ENCODE assay signal across 23 mouse cellular contexts in the genomic region with DNA sequence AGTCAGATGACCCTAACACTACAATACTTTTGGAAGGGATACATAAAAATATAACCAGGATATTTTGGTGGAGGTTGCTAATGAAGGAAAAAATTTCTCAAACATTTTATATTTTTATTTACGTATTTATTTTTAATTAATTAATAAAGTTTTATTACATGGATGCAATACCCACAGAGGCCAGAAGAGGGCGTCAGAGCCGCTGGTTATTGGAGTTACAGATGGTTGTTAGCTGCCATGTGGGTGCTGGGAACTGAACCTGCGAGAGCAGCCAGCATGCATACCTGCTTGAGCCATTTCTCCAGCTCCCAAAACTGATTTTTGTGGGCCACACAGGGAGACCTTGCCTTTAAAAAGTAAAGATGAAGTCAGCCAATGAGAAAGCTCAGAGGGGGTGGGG.
DNase-seq lines count a peak whose midpoint lies in the region; ATAC-seq and TF ChIP-seq lines count a peak whose summit lies in the region.
"Had no signal": no experiment of that assay in that cellular context is flagged by ENCODE, and none has a peak within 500 bp of the region (broad histone marks: within the 10 kb centered on the region; RNA-seq: fewer than 3 reads in every experiment).

No protein-coding gene starts in this region.

- no peak overlapping the region for H3K27ac ChIP-seq in gastrocnemius, adult 2 months
- no peak overlapping the region for H3K27ac ChIP-seq in left cerebral cortex, adult 2 months
- peak overlapping the region; percentile 86 for H3K27ac ChIP-seq in lung, postnatal 0 days (ENCODE audit: low read length)
- H3K27ac ChIP-seq in stomach, postnatal 0 days (replicated peaks), result no peak overlapping the region
- H3K27ac ChIP-seq: embryonic facial prominence, embryonic 15.5 days; heart, embryonic 13.5 days; hindbrain, embryonic 13.5 days; limb, embryonic 12.5 days; midbrain, embryonic 15.5 days; neural tube, embryonic 15.5 days; stomach, embryonic 15.5 days had no signal

- intact Hi-C loops in gastrocnemius, adult 2 months (cut with DNase I), result no loop called here
- intact Hi-C loops in gastrocnemius, postnatal 14 days (cut with DNase I; ENCODE audit: low total_unique reads), result no loop called here
- intact Hi-C loops in left cerebral cortex, adult 2 months (cut with DNase I), result no loop called here

- H3K27me3 ChIP-seq in lung, postnatal 0 days (replicated peaks; ENCODE audit: insufficient read depth, low read length), result no peaks in the 10 kb centered on the region
- H3K27me3 ChIP-seq in stomach, postnatal 0 days (ENCODE audit: control insufficient read depth, insufficient read depth, low read length), result no peaks in the 10 kb centered on the region
- H3K27me3 ChIP-seq: embryonic facial prominence, embryonic 15.5 days; heart, embryonic 13.5 days; hindbrain, embryonic 13.5 days; limb, embryonic 12.5 days; midbrain, embryonic 15.5 days; neural tube, embryonic 15.5 days; stomach, embryonic 15.5 days had no signal

- H3K4me3 ChIP-seq in gastrocnemius, adult 2 months, result no peak overlapping the region
- H3K4me3 ChIP-seq in left cerebral cortex, adult 2 months, result no peak overlapping the region
- H3K4me3 ChIP-seq in lung, postnatal 0 days (ENCODE audit: low read depth, low read length), result no peak overlapping the region
- no peak overlapping the region for H3K4me3 ChIP-seq in stomach, postnatal 0 days (ENCODE audit: low read depth, low read length)
- H3K4me3 ChIP-seq: embryonic facial prominence, embryonic 15.5 days; heart, embryonic 13.5 days; hindbrain, embryonic 13.5 days; limb, embryonic 12.5 days; megakaryocyte, embryonic 14.5 days; midbrain, embryonic 15.5 days; neural tube, embryonic 15.5 days; stomach, embryonic 15.5 days had no signal

- H3K9ac ChIP-seq in lung, postnatal 0 days (replicated peaks; ENCODE audit: low read depth), result no peak overlapping the region
- H3K9ac ChIP-seq in stomach, postnatal 0 days (ENCODE audit: low read length), result no peak overlapping the region
- H3K9ac ChIP-seq: embryonic facial prominence, embryonic 15.5 days; heart, embryonic 13.5 days; hindbrain, embryonic 13.5 days; limb, embryonic 12.5 days; midbrain, embryonic 15.5 days; neural tube, embryonic 15.5 days; stomach, embryonic 15.5 days had no signal

- 0 out of 2 replicates have a peak, but pooled peaks have one; percentile 3 for TF ChIP-seq EP300 in lung, postnatal 0 days (IDR thresholded peaks at IDR 0.05)
- no peak for TF ChIP-seq EP300 in stomach, postnatal 0 days (optimal IDR thresholded peaks at IDR 0.05)

- DNase-seq in gastrocnemius, adult 2 months, result no peak
- DNase-seq in gastrocnemius, postnatal 14 days, result no peak
- no peak for DNase-seq in left cerebral cortex, adult 2 months (ENCODE audit: extremely low spot score in 1 of 2, low spot score in 2 of 2)
- DNase-seq in left cerebral cortex, adult 18-20 months (ENCODE audit: low spot score in 2 of 2), result no peak
- no peak for DNase-seq in lung, postnatal 0 days (ENCODE audit: low spot score)
- DNase-seq in lung, postnatal 4 days, result no peak
- DNase-seq in stomach, postnatal 0 days (ENCODE audit: low spot score), result no peak
- DNase-seq: adrenal gland, postnatal 25 days; cerebellum, adult 18-20 months; cerebellum, postnatal 25 days; right cerebral cortex, postnatal 14 days; thymus, postnatal 14 days had no signal

- peak; percentile 41 for TF ChIP-seq CTCF in gastrocnemius, adult 2 months (IDR thresholded peaks at IDR 0.05)
- TF ChIP-seq CTCF in left cerebral cortex, adult 2 months (IDR thresholded peaks at IDR 0.05), result peak; percentile 38
- TF ChIP-seq CTCF in lung, postnatal 0 days (IDR thresholded peaks at IDR 0.05), result peak; percentile 42
- peak; percentile 46 for TF ChIP-seq CTCF in stomach, postnatal 0 days (IDR thresholded peaks at IDR 0.05; ENCODE audit: low read depth)

- H3K9me3 ChIP-seq in lung, postnatal 0 days (ENCODE audit: low read length), result no peaks in the 10 kb centered on the region
- H3K9me3 ChIP-seq in stomach, postnatal 0 days (ENCODE audit: control insufficient read depth, low read length), result no peaks in the 10 kb centered on the region
- H3K9me3 ChIP-seq: embryonic facial prominence, embryonic 15.5 days; hindbrain, embryonic 13.5 days; midbrain, embryonic 15.5 days; neural tube, embryonic 15.5 days; stomach, embryonic 15.5 days had no signal

- peaks cover 4% of the 10 kb centered on the region; the same call in 1 of the 2 replicates for H3K4me1 ChIP-seq in lung, postnatal 0 days (ENCODE audit: insufficient read depth, low read depth, low read length)
- H3K4me1 ChIP-seq in stomach, postnatal 0 days (replicated peaks; ENCODE audit: control insufficient read depth, insufficient read depth), result peaks cover 3% of the 10 kb centered on the region; the same call in 1 of the 2 replicates

- no peak for ATAC-seq in lung, postnatal 0 days
- no peak for ATAC-seq in stomach, postnatal 0 days (ENCODE audit: low FRiP score, low TSS enrichment)
- ATAC-seq: CD4-positive, CD25-positive, alpha-beta regulatory T cell, adult 4 months; intestine, embryonic 16.5 days; midbrain, embryonic 15.5 days had no signal

- no peaks in the 10 kb centered on the region for H3K36me3 ChIP-seq in lung, postnatal 0 days (ENCODE audit: insufficient read depth, low read length)
- H3K36me3 ChIP-seq in stomach, postnatal 0 days (ENCODE audit: control insufficient read depth, insufficient read depth, low read length), result no peaks in the 10 kb centered on the region
- H3K36me3 ChIP-seq: embryonic facial prominence, embryonic 15.5 days; G1E; heart, embryonic 13.5 days; hindbrain, embryonic 13.5 days; limb, embryonic 12.5 days; midbrain, embryonic 15.5 days; neural tube, embryonic 15.5 days; stomach, embryonic 15.5 days had no signal

- WGBS in lung, postnatal 0 days, result 60% methylated on average over 4 of the region's 4 CpGs
- WGBS in stomach, postnatal 0 days, result 64% methylated on average over 4 of the region's 4 CpGs

- H3K4me2 ChIP-seq in lung, postnatal 0 days (replicated peaks; ENCODE audit: low read depth, low read length), result no peak overlapping the region
- no peak overlapping the region for H3K4me2 ChIP-seq in stomach, postnatal 0 days (replicated peaks; ENCODE audit: low read depth)
- H3K4me2 ChIP-seq: embryonic facial prominence, embryonic 15.5 days; heart, embryonic 13.5 days; hindbrain, embryonic 13.5 days; limb, embryonic 12.5 days; midbrain, embryonic 15.5 days; neural tube, embryonic 15.5 days; stomach, embryonic 15.5 days had no signal
